Mouse (Mus musculus) monocyte, adult 2 months (primary cell): ENCODE measurements around the gene Vamp2.

ENCODE experiments used
- DNase-seq, 2 experiments: peaks; one replicate each; pipeline ENCODE4 v3.0.0; 2022; ENCODE audit warnings: low spot score in 2 of 2, low read depth in 1 of 2

Gene Vamp2

DNA sequence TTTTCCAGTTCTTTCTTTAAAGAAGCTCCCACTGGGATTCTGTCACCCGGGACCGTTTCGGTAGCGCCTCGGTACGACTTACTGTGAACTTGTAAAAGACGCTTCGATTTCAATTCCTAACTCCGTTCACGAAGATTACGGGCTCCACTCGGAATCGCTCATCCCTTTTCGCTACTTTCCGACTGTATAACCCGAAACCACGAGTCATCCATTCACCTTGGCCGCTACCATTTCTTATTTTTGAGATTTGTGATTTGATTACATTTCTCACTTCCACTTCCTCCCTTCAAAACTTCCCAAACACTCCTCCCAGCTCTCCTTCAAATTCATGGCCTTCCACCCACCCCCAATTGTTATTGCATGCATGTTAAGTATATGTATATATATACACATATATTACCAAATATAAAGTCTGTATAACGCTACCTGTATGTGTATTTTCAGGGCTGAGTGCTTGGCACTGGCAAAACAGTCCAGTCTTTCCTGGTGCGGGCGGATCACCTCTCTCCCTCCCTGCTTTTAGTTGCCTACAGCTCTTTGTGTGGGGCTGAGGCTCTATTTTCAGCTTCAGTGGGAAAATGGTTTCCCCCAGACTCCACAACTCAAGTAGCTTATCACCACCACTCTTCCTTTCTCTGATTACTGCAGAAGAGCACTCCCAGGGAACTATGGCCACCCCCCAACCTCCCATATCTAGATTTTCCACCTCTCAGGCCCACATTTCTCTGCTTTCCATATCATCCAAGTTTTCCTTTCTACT, 22.9 kb downstream of the Vamp2 start:
- DNase-seq = no peak

DNA sequence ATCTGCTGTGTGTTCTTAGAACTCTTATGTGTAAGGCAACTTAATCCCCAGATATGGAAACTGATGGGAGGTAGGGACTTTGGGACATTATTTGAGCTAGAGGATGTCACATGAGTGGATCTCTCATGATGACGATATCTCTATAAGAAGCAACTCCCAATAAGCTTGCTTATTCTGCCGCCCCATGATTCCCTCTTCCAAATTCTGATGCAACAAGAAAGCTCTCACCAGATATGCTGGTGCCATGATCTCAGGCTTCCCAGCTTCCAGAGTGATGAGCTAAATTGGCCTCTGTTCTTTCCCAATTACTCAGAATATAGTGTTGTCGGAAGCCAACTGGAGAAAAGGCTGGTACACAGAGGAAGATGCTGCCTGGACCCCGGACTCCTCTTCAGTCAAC, 23.6 kb downstream of the Vamp2 start:
- no peak for DNase-seq

DNA sequence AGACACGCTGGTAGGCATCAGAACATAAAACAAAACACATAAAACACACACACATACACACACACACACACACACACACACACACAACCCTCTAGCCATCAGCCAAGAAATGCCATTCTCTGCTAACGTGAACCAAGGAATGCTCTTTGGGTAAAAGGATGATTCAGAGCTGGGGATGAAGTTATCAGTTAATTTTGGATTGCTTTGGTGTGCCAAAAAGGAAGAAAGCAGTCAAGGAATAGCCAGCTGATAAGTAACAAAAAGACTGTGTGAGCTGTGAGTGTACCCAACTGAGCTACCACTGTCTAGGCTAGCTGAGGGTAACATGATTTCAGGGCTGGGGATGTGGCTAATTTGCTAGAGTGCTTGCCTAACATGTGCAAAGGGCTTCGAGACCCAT, 25.7 kb downstream of the Vamp2 start:
- no peak for DNase-seq

DNA sequence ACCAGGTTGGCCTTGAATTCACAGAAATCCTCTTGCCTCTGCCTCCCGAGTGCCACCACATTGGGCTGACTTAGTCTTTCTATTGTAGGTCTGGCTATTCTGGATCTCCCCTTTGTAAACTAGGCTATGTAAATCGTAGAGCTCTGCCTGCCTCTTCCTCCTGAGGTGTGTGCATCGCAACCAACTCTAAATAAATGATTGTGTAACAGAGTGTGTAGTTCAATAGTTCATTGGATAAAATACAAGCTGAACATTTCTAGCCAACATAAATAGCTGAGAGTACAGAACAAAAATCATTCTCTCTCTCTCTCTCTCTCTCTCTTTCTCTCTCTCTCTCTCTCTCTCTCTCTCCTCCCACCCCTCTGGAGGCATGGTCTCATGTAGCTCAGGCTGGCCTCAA, 26.3 kb downstream of the Vamp2 start:
- DNase-seq = no peak

DNA sequence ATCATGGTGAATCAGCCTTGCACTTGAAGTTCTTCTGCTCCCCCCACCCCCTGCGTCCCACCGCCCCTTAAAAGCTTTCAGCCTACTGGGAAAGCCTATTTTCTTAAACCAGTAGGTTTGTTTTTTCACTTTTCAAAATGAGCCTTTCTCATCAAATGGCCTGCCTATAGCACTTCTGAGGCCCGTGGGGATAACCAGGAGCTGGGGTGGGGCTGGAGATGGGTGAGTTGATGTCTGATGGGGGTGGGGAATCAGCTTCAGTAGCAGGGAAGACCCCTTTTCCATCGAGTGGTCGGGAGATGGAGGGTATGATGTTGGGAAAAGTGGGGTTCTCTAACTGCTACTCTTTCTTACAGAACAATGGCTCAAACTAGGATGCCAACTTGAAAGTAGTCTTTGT, 28.6 kb downstream of the Vamp2 start:
- DNase-seq = no peak

DNA sequence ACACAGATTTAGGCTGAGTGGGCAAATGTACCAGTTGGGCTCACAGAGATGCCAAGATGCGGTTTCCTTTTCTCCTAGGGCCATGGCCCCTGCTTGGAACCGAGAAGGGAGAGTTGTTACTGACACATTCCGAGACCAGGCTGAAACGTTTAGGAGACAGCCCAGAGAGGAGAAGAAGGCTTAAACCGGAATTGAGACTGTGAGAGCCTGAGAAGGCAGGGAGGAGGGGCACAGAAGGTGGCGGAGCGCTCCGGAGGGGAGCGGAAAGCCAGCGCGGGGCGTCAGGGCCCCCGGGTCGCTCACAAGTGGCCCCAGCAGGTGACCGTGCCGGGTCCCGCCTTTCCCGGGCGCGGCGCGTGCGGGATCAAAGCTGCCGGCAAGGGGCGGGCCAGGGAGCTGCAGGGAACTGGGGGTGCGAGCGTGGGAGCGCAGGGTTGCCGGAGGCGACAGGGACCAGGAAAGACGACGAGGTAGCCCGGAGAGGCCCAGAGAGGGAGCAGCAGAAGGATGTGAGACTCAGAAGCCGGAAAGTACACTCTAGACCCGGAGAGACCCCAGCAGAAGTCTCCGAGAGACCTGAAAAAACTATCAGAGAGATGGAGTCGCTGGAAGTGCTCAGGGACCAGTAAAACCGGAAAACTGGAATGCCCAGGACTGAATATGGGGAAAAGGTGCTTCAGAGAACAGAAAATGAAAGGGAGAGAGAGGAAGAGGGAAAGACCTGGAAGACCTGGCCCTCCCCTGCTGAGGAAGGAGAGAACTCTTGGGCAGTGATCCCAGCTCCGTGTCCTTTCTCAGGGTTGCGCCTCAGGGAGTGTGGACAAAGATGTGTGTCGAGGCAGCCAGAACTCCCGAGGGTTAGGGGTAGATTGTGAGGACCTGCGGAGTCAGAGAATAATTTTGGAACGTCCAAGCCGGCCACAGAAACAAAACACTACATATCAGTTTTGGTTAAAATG, 29.7 kb downstream of the Vamp2 start:
- peak in 1 of 2 experiments; percentile 50 for DNase-seq

DNA sequence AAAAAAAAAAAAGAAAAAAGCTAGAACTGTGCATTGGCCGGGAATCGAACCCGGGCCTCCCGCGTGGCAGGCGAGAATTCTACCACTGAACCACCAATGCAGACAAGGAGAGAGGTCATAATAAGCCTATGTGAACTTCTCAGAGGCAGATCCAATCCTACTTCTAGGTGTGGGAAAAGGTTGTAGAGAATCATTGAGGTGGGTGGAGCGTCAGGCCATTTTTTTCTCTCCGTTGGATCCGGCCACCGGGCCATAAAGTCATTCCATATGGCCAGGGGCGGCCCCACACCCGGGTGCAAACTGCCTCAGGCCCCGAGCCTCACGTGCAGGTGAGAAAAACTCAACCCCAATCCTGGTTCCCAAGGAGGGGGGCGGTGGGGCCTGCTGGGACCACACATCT, 30.5 kb downstream of the Vamp2 start:
- peak in 1 of 2 experiments; percentile 79 for DNase-seq

DNA sequence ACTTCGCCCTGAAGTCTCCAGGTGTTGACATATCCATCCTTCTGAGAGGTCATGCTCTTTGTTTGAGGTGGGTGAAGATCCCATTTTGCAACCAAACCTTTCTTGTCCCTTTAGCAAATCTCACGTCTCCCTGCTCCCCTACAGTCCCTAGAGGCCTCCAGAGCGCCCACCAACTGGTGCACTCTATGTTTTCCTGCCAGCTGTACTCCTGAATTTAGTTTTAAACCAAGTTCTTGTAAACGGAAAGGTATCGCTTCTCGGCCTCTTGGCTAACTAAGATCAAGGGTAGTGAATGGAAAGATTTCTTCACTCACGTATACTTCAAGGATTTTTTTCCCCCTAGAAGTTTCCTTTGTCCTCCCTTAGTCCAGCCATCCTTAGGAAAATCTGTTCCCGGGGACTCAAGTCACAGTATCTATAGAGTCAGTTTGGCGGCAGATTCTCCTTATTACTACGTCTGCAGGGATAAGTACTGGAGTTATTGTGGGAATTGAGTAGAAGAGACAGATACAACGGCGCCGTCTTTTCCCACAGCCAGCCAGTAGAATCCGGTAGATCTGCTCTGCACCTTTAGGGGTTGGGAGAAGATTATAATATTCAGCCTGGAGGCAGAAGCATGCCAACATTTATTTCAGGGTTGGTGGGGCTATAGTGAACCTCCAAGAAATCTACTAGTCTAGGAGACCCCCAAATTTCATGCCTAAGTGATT, 31.3 kb downstream of the Vamp2 start:
- DNase-seq = no peak

DNA sequence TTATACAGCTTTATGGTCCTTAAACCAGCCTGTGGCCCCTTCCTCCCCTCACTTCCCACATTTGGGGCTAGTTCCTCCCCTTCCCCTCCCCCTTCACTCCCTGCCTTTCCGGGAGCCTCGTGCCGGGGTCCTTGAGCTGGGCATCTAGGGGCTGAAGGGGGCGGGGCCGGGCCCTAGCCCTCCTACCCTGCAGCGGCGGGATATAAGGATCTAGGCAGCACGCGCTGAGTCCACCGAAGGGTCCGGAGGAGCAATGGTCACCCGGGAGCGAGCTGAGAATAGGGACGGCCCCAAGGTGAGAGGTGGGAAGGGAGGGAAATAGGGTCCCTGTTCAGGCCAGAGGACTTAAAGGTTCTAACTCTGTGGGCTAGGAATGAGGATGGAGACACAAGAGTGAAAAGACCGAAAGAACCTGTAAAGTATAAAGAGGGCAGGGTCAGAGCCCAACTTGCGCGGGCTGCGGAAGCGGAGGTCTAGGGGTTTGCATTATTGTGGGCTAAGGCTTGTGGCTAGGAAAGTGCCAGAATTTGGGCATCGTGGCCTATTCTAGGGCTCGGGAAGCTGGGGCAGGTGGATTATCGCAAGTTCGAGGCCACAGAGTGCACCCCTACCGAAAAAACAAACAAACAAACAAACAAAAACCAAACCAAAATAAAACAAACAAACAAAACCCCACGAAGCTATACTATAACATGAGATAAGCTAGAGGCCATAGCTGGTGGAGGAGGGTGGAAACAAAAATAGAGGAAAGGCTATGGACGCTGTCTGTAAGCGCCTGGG, 32.1 kb downstream of the Vamp2 start, which contains the start of gene Hes7:
Gene Hes7 (plus strand): TSS at position 184 of the 780 bp plus-strand sequence.
- DNase-seq = no peak

DNA sequence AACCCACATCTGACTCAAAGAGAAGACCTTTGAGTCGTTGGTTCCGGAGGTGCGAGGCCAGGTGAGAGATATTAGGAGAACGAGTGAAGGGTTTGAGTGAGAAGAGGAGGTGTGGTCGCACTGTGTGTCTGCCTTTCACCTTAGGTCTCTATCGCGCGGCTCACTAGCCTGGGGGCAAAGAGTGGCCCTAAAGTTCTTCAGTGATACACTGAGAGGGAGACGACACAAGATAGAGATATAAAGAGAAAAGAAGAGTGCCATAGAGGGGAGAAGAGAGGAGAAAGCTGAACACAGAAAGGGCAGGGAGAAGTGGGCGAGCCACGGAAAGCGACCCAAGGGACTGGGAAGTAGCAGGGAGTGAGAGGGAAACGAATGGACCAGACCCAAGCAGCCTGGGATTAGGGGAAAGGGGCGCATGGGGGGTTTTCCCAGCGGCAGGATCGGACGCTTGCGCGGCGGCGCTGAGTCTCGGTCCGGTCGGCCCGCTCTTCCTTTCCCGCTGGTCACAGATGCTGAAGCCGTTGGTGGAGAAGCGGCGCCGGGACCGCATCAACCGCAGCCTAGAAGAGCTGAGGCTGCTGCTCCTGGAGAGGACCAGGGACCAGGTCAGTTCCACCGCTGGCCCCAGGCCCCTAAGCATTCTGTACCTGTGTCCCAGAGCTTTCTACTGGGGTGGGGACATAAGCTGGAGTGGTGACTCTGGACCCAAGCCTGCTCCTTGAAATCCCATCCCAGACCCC, 32.9 kb downstream of the Vamp2 start:
- no peak for DNase-seq

DNA sequence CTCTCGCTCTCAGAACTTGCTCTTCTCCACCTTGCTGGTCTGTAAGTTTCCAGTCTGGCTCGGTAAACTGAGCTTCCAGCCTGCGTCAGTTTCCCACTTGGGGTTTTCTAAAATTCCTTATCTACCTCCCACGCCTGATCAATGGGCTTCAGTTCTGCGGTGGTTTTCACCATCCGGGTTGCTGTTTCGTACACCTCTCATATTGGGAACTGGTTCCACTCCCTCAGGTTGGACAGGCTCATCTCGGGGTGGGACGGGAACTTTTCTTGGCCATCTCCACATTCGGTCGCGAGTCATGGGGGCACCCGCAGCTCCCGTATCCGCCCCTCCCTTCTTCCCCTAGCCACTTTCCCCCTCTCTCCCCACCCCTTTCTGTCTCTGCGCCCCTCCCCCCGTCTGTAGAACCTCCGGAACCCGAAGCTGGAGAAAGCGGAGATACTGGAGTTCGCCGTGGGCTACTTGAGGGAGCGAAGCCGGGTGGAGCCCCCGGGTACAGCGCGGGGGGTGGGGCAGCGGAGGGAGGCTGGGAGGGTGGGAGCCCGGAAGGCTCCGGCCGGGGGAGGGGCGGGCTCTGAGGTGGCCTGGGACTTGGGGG, 33.5 kb downstream of the Vamp2 start:
- DNase-seq = no peak

DNA sequence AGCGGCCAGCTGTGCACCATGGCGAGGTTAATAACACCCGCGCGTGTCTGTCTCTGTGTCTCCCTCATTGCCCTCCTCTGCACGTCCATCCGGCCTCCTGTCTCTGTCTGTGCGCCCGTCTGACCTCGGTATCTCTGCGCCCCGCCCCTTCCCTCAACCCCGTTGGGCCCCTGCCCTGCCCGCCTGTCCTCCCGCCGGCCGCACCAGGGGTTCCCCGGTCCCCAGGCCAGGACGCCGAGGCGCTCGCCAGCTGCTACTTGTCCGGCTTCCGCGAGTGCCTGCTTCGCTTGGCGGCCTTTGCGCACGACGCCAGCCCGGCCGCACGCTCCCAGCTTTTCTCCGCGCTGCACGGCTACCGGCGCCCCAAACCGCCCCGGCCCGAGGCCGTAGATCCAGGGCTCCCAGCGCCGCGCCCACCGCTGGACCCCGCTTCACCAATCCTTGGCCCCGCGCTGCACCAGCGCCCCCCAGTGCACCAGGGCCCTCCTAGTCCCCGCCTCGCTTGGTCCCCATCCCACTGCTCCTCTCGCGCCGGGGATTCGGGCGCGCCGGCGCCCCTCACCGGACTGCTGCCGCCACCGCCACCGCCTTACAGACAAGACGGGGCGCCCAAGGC, 34.2 kb downstream of the Vamp2 start, which contains the start of gene 9130213A22Rik:
Gene 9130213A22Rik (minus strand): TSS at position 254 of the 616 bp plus-strand sequence.
- peak in 1 of 2 experiments; percentile 68 for DNase-seq

DNA sequence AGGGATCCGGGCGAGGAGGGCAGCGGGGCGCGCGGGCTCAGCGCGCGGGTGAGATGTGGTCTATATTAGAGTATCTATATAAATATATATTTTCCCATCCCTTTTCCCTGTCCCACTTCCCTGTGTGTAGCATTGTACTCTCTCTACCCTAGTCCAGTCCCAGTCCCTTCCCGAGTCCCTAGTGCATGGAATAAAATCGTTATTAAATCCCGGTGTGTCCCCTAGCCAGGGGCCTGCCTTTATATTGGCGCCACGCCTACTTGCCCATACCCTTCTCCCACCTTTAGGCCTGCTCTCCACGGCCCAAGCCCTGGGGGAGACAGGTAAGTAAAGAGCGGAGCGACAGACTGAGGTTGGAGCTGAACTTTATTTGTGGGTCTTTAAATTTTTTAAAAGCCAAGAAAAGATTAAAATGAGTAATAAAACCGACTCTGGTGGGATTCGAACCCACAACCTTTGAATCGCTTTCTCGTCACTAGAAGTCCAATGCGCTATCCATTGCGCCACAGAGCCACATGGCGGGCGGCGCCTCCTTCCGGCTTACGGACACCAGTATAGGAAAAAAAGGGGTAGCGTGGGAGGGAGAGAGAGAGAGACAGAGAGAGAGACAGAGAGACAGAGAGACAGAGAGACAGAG, 34.9 kb downstream of the Vamp2 start:
- DNase-seq = peak; percentile 84 to 86

DNA sequence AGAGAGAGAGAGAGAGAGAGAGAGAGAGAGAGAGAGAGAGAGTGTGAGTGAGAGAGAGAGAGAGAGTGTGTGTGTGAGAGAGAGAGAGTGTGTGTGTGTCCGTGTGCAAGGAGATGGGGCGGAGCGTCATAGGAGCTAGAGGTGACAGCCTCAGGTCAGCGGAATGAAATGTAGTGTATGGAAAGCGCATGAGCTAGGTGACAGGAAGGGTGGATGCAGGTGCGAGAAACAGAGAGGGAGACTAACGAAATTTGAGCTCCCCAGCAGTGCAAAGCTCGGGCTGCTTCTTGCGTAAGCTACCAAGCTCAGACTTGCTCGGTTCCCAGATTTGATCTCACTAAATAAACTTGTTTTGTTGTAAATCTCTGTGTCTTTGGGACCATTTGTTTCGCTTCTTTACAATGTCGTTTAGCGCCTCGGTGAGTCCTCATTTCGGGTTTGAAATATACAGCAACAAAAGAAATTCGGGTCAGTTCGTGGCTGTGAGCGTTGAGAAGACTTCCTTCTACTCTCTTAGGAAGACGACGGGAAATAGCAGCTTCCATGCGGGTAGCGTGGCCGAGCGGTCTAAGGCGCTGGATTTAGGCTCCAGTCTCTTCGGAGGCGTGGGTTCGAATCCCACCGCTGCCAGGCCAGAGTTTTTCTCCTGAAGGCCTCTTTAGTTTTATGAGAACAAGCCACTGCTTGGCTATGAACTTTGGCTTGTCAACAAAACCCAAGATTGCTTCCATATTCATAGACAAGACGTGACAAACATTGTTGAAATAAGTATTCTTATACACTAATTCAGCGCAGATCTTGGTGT, 35.6 kb downstream of the Vamp2 start:
- DNase-seq = peak; percentile 61 to 79

DNA sequence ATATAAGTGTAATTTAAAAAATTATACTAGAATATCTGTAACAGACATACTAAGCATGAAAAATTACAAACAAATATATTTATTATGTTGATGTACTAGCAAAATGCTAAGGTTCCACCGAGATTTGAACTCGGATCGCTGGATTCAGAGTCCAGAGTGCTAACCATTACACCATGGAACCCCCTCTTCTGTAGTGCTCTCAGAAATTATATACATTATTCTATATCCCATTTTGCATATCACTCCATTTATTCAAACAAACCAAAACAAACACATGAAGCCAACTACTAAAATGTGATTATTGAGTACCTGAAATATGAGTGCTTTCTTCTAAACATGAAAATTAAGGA, 36.2 kb downstream of the Vamp2 start:
- DNase-seq = peak in 1 of 2 experiments; percentile 54

DNA sequence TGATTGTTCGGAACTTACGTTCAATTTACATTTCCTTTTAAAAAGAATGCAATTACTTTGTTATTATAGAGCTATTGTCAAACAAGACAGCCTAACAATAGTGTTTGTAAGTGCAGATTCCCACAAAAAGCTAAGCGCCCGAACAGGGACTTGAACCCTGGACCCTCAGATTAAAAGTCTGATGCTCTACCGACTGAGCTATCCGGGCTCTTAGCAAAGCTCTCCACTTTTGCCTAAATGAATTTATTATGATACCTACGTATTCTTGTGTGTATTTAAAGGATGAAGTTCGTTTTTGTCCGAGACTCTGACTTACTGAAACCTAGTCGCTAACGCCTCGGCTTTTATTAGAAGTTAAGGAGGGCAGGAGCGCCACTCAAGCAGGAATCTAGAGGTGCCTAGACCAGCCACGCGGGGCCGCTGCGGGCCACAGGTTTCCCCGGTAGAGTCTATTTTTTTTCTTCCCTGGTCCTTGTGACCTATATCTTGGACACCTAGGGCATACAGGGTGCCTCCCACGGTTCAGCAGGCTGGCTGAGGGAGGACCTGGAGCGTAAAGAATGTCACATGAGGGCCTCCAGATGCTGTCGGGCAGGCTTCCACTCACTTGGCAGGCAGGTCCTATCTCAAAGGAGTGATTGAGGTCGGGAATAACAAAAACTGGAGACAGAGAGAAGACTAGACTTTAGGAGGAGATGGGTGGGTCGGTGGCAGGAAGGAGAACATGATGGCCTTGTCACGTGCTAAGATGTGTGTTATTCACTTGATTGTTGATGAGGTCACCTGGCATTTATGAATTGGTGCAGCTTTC, 37.0 kb downstream of the Vamp2 start:
- peak in 1 of 2 experiments; percentile 70 for DNase-seq

DNA sequence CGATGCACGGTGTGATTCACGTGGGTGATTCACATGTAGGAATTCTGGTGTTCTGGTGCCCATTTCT, 37.4 kb downstream of the Vamp2 start, which contains the start of gene Aloxe3:
Gene Aloxe3 (plus strand): TSS at position 45 of the 67 bp plus-strand sequence.
- DNase-seq = no peak
